Mouse (Mus musculus) embryo, embryonic 11 days (tissue): ENCODE data around the gene Gucy2d.

ENCODE experiments used
- DNase-seq: peaks from one replicate; pipeline ENCODE4 v3.0.0-alpha.2; 2015

The Gucy2d gene

DNA sequence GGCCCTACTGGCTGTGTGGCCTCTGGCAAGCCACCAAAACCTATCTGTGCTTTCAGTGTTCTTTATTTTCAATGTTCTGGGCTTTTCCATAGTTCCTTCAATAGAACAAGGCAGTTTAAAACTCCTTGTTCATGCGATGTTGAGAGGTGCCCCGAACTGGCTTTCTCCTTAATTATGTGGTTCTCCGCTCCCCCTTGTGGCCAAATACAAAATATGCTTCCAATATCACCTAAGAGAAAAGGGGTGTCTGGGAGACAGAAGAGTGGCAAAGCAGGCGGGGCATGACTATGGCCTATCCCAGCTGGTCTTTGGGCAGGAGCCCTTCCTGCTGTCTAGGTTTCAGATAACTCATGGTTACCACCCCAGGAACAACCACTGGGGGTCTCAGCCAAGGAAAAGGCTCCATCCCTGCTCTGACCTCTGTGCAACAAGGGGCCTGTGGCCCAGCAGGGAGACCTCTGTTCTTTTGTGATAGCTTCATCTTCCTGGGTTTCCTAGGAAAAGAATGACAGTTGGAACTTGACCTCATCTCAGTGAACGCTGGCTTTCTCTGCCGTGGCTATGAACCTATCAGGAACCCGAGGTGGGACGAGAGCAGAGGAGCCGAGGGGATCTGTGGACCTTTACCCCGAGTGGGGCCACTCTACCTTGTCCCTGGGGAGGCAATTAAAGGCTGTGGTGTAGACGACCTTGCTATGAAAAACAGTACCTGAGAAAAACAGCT is 7.5 kb downstream of the Gucy2d start:
- DNase-seq: peak; percentile 62

DNA sequence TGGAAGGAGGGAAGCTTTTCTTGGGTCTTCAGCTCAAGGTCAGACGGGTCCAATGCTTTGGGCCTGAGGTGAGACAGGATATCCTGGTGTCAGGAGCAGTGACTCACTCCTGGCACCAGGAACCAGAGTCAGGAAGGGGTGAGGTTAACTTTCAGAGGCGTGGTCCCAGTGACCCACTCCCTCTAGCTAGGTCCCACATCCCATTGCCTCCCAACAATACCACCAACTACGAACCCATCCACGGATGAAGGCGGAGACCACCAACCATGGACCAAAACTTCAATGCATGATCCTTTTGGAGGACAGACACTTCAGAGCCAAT is 8.1 kb downstream of the Gucy2d start:
- DNase-seq: no peak

DNA sequence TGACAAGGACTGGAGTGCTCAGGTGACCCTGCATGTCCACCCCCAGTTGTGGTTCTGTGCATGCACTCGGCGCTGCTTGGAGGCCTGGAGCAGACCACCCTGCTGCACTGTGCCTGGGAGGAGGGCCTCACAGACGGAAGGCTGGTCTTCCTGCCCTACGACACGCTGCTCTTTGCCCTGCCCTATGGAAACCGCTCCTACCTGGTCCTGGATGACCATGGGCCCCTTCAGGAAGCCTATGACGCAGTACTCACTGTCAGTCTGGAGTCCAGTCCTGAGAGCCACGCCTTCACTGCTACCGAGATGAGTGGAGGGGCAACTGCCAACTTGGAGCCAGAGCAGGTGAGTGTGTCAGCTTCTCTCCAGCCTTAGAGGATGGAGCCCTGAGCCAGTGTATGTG is 9.5 kb downstream of the Gucy2d start:
- no peak for DNase-seq

DNA sequence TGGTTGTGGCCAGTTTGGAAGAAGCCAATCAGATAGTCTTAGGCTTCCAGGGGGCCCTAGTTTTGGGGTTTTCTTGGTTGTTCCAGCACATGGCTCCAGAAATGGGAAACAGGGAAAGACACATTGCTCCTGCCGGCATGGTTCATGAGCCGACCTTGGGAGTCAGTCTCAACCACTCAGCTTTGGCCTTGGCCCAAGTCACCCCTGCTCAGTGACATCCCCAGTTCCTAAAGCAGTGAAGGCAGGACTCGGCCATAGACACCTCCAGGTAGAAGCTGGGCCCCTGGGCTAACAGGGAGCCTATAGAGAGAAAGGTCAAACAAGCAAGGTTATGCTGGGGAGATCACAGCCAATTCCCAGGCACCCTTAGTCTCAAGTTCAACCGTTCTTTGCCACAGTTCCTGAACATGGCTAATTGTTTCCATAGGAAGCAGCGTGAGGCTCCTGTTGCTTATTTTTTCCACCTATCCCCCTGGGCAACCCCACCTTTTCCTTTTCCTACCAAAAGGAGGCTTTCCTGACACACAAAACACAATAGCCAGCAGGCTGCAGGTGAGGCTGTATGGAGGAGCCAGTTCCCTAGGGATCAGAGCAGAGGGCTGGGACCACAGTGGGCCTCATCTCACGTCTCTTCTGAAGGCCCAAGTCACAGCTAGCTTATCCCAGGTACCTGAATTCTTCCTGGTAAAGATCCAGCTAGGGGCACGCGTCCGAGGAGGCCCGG is 14.3 kb downstream of the Gucy2d start:
- DNase-seq: no peak

DNA sequence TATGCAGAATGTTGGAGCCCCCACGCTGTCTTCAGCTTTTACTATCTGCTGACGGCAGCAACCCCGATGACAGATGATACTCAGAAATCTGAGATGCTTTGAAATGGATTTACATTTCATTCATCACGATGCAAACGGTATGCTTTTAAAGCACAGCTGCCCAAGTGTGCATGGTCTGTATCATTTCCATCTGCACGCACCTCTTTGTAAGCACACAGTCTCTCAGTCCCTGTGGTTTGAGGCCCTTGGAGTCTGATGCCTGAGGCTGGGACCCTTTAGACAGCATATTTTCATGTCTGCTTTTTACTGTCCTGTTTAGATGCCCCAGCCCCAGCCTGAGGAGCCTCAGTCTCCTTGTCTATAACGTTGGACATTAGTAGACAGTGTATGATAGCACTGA is 20.1 kb downstream of the Gucy2d start:
- DNase-seq: no peak

DNA sequence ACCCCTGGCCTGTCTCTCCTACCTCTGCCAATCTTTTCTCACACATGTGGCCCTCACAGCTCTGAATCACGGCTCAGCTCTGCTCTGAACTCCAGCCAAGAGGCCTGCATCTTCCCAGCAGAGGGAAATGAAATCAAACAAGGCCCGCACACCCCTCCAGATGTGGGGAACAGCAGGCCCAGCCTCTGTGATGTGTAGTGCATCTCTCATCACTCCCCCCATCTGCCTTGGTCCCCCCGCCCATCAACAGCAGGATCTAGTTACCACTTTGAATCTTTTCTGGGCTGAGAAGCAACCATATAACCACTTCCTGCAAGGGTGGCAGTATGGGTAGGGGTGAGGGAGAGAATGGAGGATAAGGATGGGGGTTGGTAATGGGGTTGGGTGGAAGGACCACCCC is 28.9 kb downstream of the Gucy2d start:
- DNase-seq: no peak

DNA sequence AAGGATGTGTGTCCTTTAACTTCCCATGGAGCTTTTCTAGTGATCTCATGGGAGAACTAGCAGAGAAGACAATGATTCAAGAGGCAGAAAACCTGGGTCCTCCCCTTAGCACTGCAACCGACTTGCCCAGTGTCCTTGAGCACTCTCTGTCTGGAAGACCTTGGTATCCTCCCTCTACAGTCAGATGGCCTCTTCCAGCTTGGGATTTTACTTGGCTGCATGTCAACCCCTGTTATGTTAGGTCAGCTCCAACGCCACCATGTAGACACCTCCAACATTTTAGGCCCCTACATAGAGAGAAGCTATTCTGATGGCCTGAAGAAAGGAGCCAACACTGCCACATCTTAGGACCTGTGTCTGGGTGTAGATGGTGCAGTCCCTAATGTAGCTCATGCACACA is 32.3 kb downstream of the Gucy2d start:
- no peak for DNase-seq

DNA sequence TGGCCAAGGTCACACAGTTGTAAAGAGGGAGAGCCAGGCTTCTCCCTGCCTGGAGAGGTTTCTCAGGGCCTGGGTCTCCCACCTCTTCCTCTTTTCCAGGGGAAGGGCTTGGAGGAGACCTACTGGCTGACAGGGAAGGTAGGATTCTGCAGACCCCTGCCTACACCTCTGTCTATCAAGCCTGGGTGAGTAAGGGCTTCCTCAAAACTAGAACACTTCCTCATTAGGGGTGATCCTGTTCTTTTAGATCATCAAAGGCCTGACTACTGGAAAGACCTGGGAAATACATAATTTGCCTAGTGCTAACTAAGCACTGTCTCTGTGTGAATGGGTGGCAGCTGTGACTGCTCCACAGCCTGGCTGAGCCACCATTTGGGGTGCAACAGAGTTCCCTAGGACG is 34.3 kb downstream of the Gucy2d start:
- DNase-seq: no peak

DNA sequence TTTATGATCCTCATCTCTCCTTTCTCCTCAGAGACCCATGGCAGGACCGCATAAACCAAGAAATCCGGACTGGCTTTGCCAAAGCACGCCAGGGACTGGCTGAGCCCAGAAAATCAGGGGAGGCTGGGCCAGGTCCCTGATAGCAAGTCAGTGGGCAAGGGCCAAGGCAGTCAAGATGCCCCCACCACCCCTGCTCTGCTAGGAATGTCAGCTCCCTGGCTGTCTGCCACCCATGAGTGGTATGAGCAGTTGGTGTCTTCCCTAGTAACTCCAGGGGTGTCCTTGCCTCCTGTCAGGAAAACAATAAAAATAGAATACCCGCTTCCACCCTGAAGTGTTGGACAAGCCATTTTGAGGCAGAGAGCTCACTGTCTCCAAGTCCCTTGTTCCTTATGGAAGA is 36.9 kb downstream of the Gucy2d start:
- no peak for DNase-seq

DNA sequence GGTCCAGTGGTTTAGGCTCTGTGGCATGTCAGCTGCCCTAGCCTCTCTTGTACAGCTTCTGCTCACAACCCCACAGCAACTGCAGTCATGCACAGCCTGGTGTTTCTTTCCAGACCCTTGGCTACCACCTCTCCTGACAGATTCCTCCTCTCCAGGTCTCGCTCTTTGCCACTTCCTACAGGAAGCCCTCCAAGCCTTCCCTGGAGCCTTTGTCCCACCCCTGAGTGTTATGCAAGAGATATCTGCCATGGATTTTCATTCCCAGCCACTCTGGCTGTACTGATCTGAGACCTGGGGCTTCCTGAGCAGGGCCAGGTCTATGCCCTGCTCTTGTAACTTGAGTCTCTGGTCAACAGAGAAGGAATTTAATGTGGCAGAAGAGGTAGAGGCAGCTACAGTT is 40.3 kb downstream of the Gucy2d start:
- no peak for DNase-seq

DNA sequence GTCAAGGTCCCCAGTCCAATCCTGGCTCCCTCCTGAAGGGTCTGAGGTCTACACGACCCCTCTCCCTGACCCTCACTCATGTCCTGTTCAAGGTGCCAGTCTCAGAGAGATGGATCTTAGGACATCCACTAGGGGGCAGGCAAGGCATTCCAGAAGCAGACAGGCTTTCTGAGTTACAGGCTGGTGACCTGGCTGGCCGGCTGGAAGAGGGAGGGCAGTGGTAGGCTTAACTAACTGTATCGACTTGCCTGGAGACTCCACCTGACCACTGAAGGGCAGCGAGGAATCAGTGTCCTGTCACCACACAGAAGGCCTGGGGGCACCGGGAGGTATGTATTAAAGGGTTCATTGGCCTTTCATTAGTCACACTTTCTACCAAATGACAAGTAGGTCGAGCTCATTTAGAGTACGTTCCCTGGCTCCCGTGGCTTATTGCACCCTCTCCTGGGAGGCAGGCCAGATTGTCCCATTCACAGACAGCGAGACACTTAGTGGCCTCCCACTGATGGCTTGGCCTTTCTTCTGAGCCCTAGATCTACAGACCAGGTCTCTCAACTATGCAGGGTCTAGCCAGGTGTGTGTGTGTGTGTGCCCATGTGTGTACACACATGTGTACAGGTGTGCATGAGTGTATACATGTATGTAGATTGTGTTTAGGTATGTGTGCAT is 41.0 kb downstream of the Gucy2d start:
- peak; percentile 89 for DNase-seq

DNA sequence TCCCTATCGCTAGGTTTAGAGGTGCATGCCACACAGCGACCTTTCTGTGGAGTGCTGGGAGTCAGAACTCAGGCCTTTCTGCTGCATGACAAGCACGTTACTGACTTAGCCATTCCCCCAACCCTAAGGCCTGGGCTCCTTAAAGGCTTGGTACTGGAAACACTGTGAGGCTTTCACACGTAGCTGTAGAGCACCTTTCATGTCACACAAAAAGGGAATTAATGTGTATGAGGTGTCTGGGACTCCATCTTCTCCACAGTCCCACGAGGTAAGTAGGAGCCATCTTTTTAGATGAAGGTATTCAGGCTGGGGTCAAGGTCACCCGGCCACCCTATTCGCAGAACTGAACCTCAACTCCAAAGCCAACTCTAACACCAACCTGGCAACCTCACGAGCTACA is 41.6 kb downstream of the Gucy2d start:
- DNase-seq: no peak

DNA sequence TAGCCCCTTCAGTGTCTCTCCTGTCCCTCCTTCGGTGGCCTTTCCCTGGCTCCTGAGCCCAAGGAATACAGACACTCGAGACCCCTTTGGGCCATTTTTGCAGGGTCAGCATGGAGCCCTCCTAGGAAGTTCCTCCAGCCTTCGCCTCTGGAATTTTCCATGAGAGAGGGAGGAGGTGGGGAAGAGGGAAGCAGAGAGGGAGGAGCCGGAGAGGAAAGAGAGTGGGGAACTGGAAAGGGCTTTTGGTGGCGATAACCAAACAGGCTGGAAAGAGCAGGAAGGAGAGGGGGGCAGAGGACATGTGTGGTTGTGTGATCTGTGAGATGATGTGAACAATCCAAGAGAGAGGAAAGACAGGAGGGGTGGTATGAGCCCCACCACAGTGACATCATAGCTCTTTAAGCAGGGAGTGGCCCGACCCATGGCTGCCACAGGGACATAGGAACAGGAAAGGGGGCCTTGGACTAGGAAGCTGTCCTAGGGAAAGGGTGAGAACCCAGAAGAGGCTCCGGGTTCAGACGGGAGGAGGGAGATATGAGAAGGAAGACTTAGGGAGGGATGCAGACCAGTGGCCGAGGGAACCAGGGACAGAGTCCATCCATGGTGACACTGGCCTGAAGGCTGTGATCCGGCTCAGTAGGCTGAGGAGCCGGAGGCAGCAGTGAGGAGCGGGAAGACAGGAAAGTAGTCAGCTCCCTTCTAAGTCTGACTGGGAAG is 42.5 kb downstream of the Gucy2d start:
- DNase-seq: no peak

DNA sequence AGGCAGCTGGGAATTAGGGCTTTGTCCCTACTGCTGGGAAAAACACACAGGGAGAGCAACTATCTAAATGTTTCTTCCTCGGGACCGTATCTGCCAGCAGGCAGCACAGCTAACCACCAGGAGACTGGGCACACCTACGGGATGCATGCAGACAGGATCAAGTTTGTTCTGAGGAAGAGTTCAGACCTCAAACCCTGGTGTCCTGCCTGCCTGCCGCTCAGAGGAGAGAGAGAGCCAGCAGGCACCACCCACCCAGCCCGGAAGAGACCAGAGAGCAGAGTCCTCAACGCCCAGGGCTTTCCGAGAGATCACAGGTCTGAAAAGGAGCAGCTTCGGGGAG is 43.0 kb downstream of the Gucy2d start:
- no peak for DNase-seq

DNA sequence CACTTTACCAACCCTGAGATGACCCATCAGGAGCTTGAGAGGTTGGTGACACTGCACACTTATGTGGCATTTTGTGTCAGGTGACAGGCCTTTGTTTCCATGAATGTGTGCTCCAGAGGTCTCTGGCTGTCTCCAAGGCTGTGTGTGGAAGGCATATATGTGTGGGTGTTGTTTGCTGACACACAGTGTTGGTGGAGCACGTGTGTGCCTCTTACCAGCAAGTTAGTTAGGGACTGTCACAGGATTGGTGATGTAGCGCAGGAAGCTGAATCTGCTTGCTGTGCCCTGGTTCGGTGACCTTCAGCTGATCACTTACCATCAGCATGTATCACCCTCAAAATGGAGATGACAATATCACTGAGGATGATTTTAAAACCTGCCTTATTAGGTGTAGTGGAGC is 44.7 kb downstream of the Gucy2d start:
- DNase-seq: no peak

DNA sequence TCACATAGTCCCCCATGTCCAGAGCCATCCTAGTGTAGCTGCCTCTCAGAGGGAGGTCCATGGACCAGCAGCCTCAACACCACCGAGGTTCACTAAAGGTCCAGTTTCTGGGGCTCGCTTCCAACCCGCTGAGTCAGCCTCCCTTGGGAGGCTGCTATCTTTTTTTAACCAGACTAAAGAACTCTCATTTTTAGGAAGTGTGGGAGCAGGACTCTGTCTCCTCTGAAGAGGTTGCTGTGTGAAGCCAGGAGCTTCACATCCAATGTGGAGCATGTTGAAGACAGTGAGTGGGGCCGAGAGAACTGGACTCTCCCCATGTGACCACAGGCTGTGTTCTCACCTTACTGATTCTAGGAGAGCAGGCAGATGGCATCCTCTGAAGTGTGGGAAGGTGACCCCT is 45.3 kb downstream of the Gucy2d start:
- no peak for DNase-seq

DNA sequence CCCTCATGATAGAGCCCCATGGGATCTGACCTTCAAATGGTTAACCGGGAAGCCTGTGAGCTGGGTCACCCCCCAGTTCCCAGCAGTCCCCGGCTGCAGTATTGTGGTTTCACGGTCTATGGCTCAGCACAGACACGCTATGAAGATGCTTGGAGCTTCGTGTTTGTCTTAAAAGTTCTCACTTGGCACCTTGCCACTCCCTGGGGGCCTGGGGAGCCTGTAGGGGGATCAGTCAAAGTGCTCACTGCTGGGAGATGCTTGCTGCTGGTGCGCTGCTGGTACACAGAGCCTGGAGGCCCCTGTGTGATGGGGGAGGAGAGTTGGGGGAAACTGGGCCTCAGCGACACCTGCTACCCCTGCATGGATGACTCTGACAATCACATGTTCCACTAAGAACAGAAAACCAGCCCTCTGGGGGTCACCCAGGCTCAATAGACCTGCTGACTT is 46.3 kb downstream of the Gucy2d start:
- no peak for DNase-seq

DNA sequence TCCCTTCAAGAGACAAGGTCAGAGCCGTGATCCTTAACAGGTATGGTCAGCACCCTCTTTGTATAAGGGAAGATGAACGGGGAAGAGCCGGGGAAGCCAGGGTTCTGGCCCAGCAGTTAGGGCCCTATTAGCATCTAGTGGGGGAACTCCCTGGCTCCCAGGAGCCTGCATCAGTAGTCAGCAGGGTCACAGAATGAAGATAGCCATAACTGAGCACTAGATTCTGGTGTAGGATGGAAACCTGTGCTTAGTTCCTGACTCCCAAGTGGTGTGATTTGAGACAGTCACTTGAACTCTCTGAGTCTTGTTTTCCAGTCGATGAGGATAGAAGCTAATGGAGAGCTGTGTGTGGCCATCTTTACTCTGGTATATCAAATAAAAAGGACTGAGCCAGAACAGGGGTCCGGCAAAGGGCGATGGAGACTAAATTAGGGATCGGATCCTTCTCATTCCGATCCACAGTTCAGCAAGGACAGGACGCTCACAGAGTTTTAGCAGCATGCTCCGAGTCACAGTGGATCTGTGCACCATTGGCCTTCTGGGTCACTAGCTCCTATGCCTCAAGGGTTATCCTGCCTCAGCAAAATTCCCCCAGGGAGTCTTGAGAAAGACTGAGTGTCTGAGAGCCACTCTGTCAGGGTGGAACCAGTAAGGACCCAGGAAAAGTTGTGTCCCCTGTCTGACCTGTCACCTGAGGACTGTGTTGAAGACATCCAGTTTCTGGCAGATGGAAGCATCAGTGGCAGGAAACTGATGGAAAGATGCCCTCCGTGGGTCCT is 47.2 kb downstream of the Gucy2d start:
- DNase-seq: no peak

DNA sequence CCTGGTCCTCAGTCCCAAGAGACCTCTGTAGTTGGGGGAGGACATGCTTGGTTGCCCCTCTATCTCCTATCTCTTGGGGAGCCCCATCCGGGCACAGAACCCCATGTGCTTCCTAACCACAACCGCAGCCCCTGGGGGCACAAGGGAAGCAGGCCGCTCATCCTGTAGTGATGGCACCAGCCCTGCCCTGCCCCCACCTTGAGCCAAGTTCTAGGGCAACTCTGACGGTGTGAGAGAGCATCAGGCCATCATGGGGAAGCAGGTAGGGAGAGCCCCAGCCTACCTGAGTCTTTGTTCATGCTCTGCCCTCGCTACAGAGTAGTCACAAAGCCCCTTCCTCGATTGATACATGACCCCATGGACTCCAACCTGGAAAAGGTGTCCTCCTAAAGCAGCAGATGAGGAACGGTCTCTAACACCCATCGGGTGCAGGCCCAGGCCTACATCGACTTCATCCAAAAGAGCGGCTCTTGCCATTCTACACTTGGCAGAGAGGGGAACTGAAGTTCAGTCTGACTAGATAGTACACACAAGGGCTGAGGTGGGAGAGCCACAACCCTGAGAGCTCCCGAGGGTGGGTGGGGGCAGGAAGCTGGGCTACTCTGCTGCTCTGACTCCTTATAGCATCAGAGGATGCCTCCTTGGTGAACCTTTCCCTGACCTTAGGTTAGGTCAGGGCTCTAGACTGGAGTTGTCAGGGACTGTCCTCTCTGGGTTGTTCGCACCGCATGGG is 48.3 kb downstream of the Gucy2d start:
- DNase-seq: no peak

DNA sequence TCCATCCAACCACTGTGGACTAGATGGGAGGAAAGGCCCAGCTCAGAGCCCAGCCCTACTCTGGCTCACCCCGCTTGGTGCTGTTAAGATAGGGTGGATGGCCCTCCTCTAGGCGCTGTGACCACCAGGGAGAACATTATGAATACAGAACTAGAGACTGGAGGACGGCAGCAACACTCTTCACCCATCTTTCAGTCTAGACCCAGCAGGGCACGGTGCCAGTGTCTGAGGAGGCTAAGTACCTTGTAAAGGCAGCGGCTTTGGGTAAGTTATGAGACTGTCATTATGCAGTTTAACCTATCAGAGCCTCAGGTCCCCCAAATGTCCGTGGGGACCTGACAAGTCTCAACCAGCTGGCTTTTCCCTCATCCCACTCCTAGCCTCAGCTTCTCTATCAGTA is 48.9 kb downstream of the Gucy2d start, which contains the start of gene Lrrc32:
TSS of gene Lrrc32 (plus strand) at position 153 of the 400 bp plus-strand sequence.
- DNase-seq: no peak

DNA sequence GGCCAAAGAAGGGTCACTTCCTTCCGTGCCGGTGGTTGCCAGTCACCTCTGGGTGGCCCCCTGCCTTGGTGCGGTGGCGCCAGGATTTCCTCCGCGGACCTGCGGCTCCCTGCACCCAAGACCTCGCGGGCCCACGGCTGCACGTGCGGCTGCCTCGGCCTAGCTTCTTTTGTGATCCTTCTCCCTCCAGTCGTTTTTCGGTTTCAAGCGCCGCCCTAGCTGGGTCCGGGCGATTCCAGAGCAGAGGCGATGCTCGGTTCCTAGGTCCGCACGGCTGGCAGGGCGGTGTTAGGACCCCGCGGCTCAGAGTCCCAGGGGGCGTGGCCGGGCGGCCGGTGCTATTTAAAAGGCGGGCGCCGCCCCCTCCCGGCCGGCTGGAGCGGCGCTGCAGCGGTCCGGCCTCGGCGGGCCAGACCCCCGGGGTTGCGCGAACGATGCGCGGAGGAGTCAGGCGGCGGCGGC is 49.4 kb downstream of the Gucy2d start:
- peak; percentile 93 for DNase-seq

DNA sequence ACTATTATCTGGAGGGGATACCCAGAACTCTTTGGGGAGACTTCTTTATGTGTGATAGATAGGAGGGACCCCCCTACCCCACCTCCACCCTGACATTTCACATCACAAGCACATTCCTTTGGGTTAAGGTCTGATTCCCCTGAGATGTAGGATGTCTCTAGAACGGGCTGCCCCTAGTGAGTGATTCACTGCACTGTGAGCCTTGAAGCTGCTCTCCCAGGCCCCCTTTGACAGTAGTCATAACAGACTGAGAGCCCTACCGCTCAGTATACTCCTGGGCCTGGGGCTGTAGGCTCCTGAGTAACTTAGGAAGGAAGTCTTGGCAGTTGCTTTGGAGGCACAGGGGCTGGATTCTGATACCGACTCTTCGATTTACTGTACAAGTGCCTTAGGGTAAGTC is 50.1 kb downstream of the Gucy2d start:
- no peak for DNase-seq
